Mouse (Mus musculus) spleen, adult 2 months (tissue): Measurements from ENCODE around the gene Rabggta.

ENCODE experiments used
- CTCF ChIP-seq: fragments of 200-500 bp; IDR thresholded peaks from 2 replicates; pipeline ENCODE4 v1.5.1; 2011; ENCODE audit warnings: mild to moderate bottlenecking, inconsistent platforms; ENCODE audit not compliant: insufficient read depth, insufficient read length, insufficient replicate concordance; ENCODE audit errors: extremely low read depth
- POLR2A ChIP-seq: fragments of 200-500 bp; IDR thresholded peaks from 2 replicates; pipeline ENCODE4 v1.6.1; 2011; ENCODE audit warnings: low read depth, low read length, inconsistent platforms

DNA sequence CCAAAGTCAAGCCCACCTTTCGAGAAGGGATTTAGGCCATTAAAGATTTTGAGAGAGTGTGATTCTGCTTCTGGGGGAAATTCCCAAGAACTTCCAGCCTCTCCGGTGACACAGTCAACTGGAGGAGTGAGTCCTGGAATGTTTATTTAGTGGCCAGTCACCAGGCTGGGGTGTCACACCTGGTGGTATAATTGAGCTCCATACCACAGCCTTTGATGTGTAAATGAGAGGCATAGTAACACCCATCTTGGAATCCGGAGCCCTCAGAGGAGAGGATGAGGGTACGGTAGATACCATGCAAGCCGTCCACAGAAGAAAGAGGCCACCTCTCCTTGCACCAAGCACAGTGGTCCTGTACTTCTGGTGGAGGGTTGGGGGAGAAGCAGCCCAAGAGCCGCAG lies 19.3 kb downstream of the Rabggta start:
- TF ChIP-seq POLR2A (no peak), CTCF (no peak)
